Mouse (Mus musculus) megakaryocyte-erythroid progenitor cell, adult 5-6 weeks (primary cell): ENCODE results near the gene Ston2. TPM values are rescaled to one million over a fixed set of nuclear protein-coding genes. Genes with fewer than 3 reads are reported as not detected.
"Not testable (repeated sequence)": the region's sequence is repeated elsewhere in the genome, so short reads cannot be mapped to it uniquely, and the experiment has no call there.

Source experiments
- ATAC-seq: replicated peaks from 2 replicates; pipeline ENCODE4 v1.8.0; 2016; ENCODE audit warnings: mild to moderate bottlenecking, inconsistent platforms; ENCODE audit not compliant: severe bottlenecking, poor library complexity, low FRiP score, low TSS enrichment
- total RNA-seq, 2 experiments: library from RNA; stranded (forward) in 1 of 2; stranded (reverse) in 1 of 2; fragments of 200-1000, 215-1000 nt in 1 of 2; fragments of >200 nt in 1 of 2; fragmentation: Nextera tagmentation in 1 of 2; gene quantifications; 2 replicates each; pipeline ENCODE4 v1.2.3; 2014 to 2017

Ston2 gene
- total RNA-seq, 2 experiments from 2014 or later = 2.7 to 5.3 TPM

DNA sequence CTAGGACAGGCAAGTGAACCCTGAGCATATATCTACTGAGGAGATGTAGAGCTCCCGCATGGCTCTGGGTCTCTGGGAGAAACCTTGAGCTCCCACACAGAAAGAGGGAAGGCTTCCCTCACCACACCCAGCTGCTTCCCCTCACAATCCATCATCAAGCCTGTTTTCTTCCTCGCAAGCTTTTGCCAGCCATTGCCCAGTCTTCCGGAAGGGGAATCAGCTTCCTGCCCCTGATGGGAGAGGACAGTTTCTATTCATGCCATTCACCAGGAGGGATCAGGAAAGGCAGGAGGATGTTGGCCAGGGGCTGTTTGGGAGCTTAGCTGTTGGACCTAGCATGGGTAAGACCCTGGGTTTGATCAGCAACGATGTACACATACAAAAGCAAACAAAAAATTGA lies 8.6 kb upstream of the Ston2 start:
- ATAC-seq = no peak

DNA sequence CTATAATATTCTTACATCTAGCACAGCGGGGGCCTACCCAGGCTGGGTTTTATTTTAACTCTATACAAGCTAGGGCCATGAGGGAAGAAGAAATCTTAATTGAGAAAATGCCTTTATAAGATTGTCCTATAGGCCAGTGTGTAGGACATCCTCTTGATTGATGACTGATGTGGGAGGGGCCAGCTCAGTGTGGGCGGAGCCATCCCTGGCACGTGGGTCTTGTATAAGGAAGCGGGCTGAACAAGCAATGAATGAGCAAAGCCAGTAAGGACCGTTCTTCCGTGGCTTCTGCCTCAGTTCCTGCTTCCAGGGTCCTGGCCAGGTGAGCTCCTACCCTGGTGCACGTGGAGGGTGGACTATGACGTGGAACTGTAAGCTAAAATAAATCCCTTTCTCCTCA lies 5.1 kb upstream of the Ston2 start:
- ATAC-seq = no peak; the same call in 1 of the 2 replicates

DNA sequence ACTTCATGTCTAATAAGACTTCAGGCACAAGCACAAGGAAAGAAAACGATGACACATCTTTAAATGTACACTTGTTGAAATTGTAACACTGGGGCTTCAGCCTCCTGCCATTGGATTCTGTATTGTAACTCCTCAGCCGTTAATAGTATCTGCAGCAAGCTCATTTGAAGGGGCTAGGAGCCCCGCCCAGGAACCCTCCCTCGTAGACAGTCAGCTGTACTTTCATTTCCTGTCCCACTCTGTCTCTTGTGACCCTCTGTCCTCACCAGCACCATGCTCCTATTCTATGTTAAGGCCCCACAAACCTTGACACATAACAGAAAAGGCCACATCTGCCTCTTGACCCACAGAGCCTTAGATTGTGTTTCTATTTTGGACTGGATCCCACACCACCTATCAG lies 3.6 kb upstream of the Ston2 start:
- ATAC-seq = no peak

DNA sequence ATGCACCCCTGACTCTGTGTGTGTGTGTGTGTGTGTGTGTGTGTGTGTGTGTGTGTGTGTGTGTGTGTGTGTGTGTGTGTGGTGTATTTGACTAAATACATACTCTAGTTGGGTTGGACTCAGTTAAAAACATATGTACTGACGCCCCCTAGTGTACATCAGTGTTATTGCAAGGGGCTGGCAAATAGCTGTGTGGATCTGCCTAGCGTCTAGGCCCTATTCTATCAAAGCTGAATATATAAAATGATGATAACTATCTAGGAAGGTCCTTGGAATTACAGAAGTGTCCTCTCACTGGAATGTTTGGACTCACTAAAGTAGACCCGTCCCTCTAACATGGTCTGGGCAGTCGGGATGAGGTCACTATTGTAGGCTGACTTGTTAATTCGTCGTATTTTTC lies 1.6 kb upstream of the Ston2 start:
- peak; percentile 81 for ATAC-seq

GRCm38 (mm10) chr12:91788446-91788845 lies 259 bp upstream of the Ston2 start:
- not testable (repeated sequence) for ATAC-seq

GRCm38 (mm10) chr12:91786355-91786754 lies 1.8 kb downstream of the Ston2 start:
- no peak for ATAC-seq

- ATAC-seq = no peak
These were observed 6.8 kb downstream of the Ston2 start for GRCm38 (mm10) chr12:91781432-91781831.

DNA sequence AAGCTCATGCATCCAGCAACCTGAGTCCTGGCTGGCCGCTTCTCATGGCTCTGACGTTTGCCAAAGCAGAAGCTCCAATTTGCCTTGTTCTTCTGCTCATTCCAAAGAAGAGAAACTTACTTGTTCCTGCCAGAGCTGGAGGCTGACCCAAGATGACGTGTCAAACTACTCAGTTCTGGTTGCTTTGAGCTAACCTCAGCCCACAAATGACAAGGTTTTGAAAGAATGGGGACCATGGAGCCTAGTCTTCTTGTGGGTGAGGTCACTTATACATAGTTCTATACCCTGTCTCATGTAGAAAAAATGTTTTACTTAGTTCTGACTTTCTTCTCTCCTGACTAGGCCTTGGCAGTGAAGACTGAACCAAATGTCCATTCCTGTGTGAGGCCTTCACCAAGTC lies 7.7 kb downstream of the Ston2 start:
- ATAC-seq = no peak

DNA sequence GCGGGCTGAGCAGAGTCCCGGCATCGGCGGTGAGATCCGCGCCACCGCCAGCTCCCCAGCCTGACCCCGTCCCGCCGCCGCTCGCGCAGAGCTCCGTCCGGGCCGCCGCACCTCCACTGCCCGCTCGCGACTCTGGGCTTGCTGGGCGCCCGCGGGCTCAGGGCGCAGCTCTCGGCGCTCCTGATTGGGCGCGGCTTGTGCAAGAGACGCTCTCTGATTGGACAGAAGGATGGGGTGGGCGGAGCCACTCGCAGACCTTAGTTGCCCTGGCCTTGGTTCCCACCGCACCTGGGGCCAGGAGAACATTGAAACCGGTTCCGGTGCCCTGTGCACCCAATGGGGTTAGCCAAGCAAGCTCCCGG lies 9.2 kb downstream of the Ston2 start:
- peak; percentile 98 for ATAC-seq

GRCm38 (mm10) chr12:91778211-91779003 lies 9.8 kb downstream of the Ston2 start:
- ATAC-seq = 0 out of 2 replicates have a peak, but pooled peaks have one; percentile 3

DNA sequence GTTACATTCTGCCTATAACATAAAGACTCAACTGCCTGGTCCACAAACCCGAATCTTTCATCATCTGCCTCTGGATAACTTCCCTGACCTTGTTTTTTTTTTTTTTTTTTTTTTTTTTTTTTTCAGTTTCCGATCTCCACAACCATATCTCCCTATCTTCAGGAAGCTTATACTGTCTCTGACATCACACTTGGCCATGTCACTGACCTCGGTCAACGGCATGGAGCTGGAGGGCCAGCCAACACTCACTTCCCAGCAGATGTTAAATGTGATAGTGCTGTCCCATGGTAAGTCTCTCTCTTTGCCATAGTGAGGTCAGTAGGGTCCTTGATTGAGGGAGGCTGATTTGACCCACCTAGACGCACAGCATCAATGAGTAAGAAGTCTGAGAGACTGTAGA lies 11.8 kb downstream of the Ston2 start:
- ATAC-seq = no peak

- ATAC-seq = no peak
These were observed 13.3 kb downstream of the Ston2 start for GRCm38 (mm10) chr12:91774811-91775284.

GRCm38 (mm10) chr12:91768871-91769270 lies 19.3 kb downstream of the Ston2 start:
- ATAC-seq = no peak

GRCm38 (mm10) chr12:91768176-91768575 lies 20.0 kb downstream of the Ston2 start:
- no peak for ATAC-seq

GRCm38 (mm10) chr12:91766338-91767107 lies 21.7 kb downstream of the Ston2 start:
- peak; percentile 79 for ATAC-seq

DNA sequence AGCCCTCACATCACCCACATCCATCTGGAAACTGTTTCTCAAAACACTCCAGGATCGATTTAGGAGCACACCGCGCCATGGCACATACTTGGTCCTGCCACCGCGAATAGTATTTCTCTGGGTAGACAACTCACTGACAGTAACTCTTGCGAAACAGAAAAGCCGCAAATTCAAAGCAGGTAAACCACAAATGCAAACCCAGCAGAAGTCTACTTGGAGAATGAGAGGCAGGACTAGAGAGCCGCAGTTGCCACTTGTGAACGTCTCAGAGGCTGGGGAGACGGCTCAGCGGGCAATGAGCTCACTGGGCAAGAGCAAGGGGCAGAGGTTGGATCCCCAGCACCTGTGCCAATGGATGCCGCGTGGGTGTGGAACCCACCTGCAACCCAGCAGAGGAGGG lies 22.7 kb downstream of the Ston2 start:
- ATAC-seq = peak; percentile 24; the same call in 1 of the 2 replicates

DNA sequence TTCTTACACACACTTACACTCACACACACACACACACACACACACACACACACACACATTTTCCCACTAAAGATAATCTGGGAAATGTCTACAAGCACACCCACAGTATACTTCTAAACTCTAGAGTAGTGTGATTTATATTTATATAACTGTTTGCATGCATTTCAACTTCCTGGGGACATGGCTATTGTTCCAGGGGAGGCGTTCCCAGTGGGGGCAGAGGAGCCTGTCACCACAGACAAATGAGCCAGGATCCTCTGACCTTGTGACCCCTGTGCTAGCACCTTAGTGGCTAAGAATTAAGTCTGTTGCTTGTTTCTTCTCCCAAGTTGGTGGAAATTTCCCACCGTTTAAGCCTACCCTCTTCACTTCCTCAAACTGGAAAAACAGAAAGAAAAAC lies 23.1 kb downstream of the Ston2 start:
- no peak for ATAC-seq

GRCm38 (mm10) chr12:91764471-91764870 lies 23.7 kb downstream of the Ston2 start:
- ATAC-seq = no peak

GRCm38 (mm10) chr12:91759836-91760235 lies 28.4 kb downstream of the Ston2 start:
- no peak for ATAC-seq

GRCm38 (mm10) chr12:91757854-91758562 lies 30.2 kb downstream of the Ston2 start:
- peak; percentile 96 for ATAC-seq
